Mouse (Mus musculus): ENCODE measurements around the gene Slc8a1.

The Slc8a1 gene

DNA sequence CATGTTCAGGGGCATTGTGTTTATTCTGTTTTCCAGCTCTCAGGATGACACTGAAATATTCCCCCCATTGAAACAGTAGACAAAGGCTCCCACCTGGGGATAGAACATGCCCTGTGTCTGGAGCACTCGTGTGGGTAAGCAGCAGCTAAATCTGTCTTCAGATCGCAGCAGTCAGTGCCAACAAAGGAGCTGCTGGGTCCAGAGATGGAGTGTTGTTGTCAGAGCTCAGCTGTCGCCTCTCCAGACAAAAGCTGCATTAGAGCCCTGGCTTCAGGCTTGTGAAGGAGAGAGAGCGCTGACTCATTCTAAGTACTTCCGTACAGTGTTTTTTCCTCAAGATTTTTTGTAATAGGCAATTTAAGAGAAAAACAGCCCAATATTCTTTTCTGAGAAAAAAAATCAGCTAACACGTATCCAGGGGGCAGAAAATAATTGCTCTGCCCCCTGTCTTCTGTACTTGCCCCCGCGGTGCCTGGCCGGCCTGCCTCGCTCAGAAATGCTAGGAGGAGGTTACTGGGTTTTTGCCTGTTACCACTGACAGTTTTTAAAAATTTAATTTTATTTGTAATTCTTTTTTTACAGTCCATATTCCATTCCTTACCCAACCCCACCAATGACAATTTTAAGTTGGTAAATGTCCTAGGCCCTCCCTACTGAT is 318.2 kb downstream of the Slc8a1 start:
- no peak for DNase-seq (ENCODE audit: low read depth)

GRCm38 (mm10) chr17:81416361-81417114 is 321.6 kb downstream of the Slc8a1 start:
- no peak for DNase-seq (ENCODE audit: low read depth)

- no peak for DNase-seq (ENCODE audit: low read depth)
These were observed 325.4 kb downstream of the Slc8a1 start for GRCm38 (mm10) chr17:81412736-81413135.

- no peak for DNase-seq (ENCODE audit: low read depth)
These were observed 334.0 kb downstream of the Slc8a1 start for GRCm38 (mm10) chr17:81404225-81404624.

- DNase-seq (ENCODE audit: low read depth) = no peak
These were observed 335.1 kb downstream of the Slc8a1 start for GRCm38 (mm10) chr17:81403121-81403520.

GRCm38 (mm10) chr17:81402636-81403035 is 335.5 kb downstream of the Slc8a1 start:
- no peak for DNase-seq (ENCODE audit: low read depth)

DNA sequence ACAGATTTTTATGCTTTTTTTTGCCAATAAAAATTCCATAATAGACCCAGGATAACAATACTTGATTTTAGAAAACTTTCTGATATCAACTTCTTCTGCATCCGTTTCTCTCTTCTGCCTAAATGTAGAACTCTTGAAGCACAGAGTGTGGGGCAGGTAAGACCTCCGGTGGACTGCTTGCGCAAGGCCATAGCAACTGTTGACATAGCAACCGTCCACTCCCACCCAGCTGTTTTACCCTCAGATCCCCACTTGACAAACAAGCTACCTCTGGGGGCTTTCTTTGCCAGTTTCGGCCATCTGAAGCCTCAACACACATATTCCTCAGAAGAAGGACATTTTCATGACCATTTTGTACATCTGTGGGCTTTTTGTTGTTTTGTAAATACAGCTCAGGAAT is 337.8 kb downstream of the Slc8a1 start:
- DNase-seq (ENCODE audit: low read depth) = no peak

DNA sequence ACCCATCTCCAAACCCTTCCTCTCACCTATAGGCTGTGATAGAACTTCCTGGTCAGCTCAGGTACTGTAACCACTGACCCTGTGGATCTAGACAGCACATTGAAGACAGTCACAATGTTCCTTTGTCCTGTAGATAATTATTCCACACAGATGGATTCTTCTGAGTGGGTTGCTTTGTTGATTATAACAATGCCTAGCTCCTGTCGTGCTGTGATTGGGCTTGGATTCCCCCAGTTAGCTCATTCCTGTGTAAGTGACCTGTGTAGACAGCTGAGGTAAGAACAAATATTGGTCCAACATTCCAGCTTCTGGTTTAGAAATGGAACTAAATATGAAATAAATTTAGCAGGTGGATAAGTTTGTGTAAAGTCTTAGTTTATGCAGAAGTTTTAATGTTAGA is 340.7 kb downstream of the Slc8a1 start:
- DNase-seq (ENCODE audit: low read depth) = no peak

GRCm38 (mm10) chr17:81394124-81394523 is 344.1 kb downstream of the Slc8a1 start:
- no peak for DNase-seq (ENCODE audit: low read depth)

- no peak for DNase-seq (ENCODE audit: low read depth)
These were observed 345.1 kb downstream of the Slc8a1 start for GRCm38 (mm10) chr17:81393040-81393439.

DNA sequence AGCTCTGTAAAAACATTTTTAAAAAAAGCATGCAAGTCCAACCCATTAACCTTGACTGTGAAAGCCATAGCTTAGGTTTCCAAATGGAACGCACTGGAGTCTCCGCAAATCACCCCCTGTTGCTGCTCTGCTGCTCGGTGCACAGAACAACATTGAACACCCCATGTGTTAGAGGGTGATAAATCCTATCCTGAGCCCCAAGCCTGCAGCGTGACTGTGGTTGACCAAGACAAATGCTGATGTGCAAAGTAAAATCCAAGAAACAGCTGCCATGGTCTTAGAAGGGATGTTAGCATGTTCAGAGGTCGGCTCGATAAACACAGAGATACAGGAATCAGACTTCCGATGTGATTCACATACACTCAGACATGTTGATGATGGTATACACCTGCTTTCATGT is 346.7 kb downstream of the Slc8a1 start:
- DNase-seq (ENCODE audit: low read depth) = no peak

DNA sequence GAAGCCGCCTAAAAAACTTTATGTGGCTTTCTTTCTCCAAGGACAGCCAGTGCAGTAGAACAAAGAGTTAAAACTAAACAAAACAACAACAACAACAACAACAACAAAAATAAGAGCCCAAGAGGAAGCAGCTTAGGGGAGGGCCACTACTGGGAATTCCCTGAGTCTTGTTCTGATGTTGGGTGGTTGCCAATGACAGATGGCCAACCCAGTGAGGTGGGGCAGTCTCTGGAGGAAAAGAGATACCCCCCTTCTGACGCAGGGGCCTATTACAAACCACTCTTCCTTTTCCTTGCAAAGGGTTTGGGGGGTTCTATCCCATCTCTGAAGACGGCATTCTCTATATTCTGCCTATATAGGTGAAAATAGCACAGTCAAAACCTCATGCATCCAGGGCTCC is 347.4 kb downstream of the Slc8a1 start:
- DNase-seq (ENCODE audit: low read depth) = no peak

DNA sequence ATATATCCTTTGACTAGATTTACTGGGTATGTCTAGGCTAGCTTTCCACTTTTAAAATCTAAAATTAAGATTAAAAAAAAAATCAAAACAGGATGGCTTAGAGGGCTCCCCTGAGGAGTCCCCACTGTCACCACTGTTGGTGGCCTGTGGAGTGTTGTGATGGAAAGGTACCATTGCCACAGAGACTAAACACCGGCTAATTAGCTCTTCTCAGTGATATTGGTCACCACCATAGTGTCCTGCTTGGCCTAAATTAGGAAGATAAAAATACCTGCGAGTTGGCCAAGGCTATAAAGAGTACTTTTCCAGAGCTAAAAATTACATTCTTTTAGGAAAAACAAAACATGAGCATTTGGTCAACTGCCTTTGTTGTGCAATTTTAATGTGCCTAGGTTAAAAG is 352.1 kb downstream of the Slc8a1 start:
- DNase-seq (ENCODE audit: low read depth) = no peak

DNA sequence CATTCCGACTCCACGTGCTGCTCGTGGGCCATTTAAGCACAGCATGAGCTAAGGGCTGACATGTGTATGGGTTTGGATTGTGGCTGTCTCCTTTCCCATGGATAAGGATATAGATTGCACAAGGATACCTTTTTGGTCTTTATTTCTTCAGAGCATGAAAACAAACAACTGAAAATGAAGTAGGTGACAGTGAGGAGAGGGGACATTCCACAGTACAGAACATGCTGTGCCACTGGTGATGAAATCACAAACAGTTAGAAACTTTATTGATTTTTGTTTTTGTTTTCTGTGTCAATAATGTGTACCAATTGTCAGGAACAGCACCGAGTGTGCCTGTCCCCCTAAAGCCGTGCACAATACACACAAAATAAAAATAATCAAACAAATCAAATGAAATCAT is 352.7 kb downstream of the Slc8a1 start:
- no peak for DNase-seq (ENCODE audit: low read depth)

- no peak for DNase-seq (ENCODE audit: low read depth)
These were observed 354.7 kb downstream of the Slc8a1 start for GRCm38 (mm10) chr17:81383461-81383860.

GRCm38 (mm10) chr17:81378436-81378835 is 359.7 kb downstream of the Slc8a1 start:
- DNase-seq (ENCODE audit: low read depth) = no peak

DNA sequence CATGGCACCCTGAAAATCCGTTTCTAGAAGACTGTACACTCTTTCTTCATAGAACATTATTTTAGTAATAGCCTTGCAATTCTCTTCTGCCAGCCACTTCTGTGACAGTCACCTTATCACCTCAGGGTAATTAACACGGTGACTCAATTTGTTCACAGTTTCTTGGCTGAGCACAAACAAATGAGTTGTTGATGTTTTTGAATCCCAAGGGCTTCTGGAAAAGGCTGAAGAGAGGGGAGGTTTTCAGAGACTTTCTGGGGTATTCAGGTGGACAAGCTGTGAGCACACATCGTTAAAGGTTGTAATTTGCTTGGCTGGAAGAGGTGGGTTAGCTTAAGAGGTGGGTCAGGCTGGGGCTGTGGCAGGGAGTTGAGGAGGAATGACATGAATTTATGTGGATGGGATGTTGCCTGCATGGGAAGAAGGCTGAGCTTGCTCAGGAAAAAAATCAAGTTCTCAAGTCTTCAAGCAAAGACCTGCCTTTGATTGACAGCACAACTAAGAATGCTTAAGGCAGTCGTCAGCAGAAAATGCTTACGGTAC is 360.3 kb downstream of the Slc8a1 start:
- DNase-seq (ENCODE audit: low read depth) = no peak

GRCm38 (mm10) chr17:81377195-81377594 is 361.0 kb downstream of the Slc8a1 start:
- DNase-seq (ENCODE audit: low read depth) = no peak

- DNase-seq (ENCODE audit: low read depth) = no peak
These were observed 362.3 kb downstream of the Slc8a1 start for GRCm38 (mm10) chr17:81375901-81376300.

DNA sequence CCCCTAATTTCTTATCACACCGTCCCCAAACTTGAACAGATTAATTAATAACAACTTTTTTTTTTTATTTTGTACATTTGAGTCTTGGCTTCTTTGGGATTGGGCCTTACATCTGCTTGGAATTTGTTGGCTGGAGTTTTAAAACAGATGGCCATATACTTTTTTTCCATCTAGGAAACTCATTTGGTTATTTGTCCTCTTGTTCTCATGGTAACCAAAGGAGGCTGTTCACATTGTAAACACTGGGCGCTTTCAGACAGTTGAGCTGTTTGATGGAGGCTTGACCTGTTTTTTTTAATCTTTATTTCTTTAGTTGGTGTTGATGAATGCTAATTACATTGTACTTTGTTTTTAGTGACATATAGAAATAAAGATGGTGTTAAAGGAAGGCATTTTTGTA is 369.1 kb downstream of the Slc8a1 start:
- no peak for DNase-seq (ENCODE audit: low read depth)

DNA sequence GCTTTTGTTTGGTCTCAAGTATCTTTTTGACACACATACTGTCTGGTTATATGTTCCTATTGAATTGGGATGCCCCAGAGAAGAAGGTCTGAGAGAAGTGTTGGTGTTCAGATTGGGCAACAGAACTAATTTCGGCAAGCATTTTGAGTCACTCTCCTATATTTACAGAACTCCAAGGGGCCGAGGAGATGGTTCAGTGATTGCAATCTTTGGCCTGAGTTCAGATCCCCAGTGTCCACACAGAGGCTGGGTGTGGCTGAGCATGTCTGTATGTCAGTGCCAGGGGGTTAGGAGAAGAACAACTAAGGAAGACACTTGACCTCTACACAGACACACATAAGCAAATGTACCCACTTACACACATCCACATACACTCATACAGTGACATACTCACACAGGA is 369.7 kb downstream of the Slc8a1 start:
- DNase-seq (ENCODE audit: low read depth) = no peak

- no peak for DNase-seq (ENCODE audit: low read depth)
These were observed 374.8 kb downstream of the Slc8a1 start for GRCm38 (mm10) chr17:81363368-81363767.

DNA sequence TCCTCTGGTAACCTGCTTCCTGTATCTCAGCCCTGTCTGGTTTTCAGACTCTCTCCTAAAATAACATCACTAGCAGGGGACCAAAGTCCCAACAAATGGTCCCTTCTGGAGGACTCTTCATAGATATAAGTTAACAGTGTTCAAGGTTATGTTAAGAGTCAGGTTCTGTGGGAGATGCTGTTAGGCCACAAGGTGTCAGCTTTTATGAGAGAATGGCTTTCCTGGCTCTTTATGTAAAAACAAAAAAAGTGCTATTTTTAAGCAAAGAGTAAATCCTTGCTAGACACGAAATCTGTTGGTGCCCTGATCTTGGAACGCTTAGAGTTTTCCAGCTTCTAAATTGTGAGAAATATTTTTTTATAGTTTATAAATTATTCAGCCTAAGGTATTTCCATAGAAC is 377.6 kb downstream of the Slc8a1 start:
- no peak for DNase-seq (ENCODE audit: low read depth)

GRCm38 (mm10) chr17:81360032-81360431 is 378.1 kb downstream of the Slc8a1 start:
- no peak for DNase-seq (ENCODE audit: low read depth)

All from naive thymus-derived CD4-positive, alpha-beta T cell, adult 2 months (primary cell).